Mouse (Mus musculus) midbrain, postnatal 0 days (tissue): ENCODE measurements at regions not wholly inside any gene's neighbourhood (a gene's known extent, or its start where the extent isn't known, plus 50 kb on each side); places are given as distances from the start of the nearest gene placed in this dataset.

Source experiments
- ATAC-seq: fragments of 200-750 bp; cut with Nextera tagmentation; 2 replicates; pipeline ENCODE4 v1.8.0; 2017; ENCODE audit warnings: moderate number of reproducible peaks, mild to moderate bottlenecking, moderate TSS enrichment, moderate library complexity; ENCODE audit not compliant: low FRiP score
- DNase-seq: peaks from one replicate; pipeline ENCODE4 v3.0.0-alpha.2; 2015; ENCODE audit warnings: low spot score
- H3K27ac ChIP-seq: fragments of 300-500 bp; sonication (generic); 2 replicates; pipeline ENCODE4 v1.5.1; 2014; ENCODE audit warnings: low read depth, mild to moderate bottlenecking, low read length, mixed read lengths
- H3K27me3 ChIP-seq: fragments of 300-500 bp; sonication (generic); 2 replicates; pipeline ENCODE4 v1.6.1; 2014; ENCODE audit warnings: low read length, control low read depth, mixed read lengths; ENCODE audit not compliant: insufficient read depth
- H3K36me3 ChIP-seq: fragments of 300-500 bp; sonication (generic); 2 replicates; pipeline ENCODE4 v1.6.1; 2014; ENCODE audit warnings: low read length, control low read depth, mixed read lengths; ENCODE audit not compliant: insufficient read depth
- H3K4me1 ChIP-seq: fragments of 300-500 bp; sonication (generic); 2 replicates; pipeline ENCODE4 v1.6.1; 2014; ENCODE audit warnings: mild to moderate bottlenecking, control low read depth, antibody characterized with exemption, low read length, mixed read lengths; ENCODE audit not compliant: insufficient read depth
- H3K4me2 ChIP-seq: fragments of 300-500 bp; sonication (generic); 2 replicates; pipeline ENCODE4 v1.6.1; 2014; ENCODE audit warnings: low read depth, mild to moderate bottlenecking, low read length, mixed read lengths; ENCODE audit not compliant: poor library complexity, severe bottlenecking
- H3K4me3 ChIP-seq: fragments of 300-500 bp; sonication (generic); 2 replicates; pipeline ENCODE4 v1.5.1; 2014; ENCODE audit warnings: low read depth, mild to moderate bottlenecking, low read length, moderate library complexity
- H3K9ac ChIP-seq: fragments of 300-500 bp; sonication (generic); replicated peaks from 2 replicates; pipeline ENCODE4 v1.6.1; 2014; ENCODE audit warnings: mild to moderate bottlenecking, low read length, moderate library complexity, mixed read lengths; ENCODE audit not compliant: poor library complexity, severe bottlenecking
- H3K9me3 ChIP-seq: fragments of 300-500 bp; sonication (generic); 2 replicates; pipeline ENCODE4 v1.6.1; 2016; ENCODE audit warnings: low read length, control low read depth
- CTCF ChIP-seq: IDR thresholded peaks from 2 replicates; pipeline ENCODE4 v1.5.1; 2016; ENCODE audit warnings: antibody characterized with exemption, mild to moderate bottlenecking
- WGBS: fragments of 180-500 bp; shearing (Covaris S2); extraction: QIAGEN DNeasy Blood & Tissue Kit; methylation state at CpG from one replicate; pipeline ENCODE4 v1.1.7; 2014; 5-methylcytosine and 5-hydroxymethylcytosine counted together

GRCm38 (mm10) chr14:108022551-108022950, 891.4 kb downstream of the Slitrk1 start:
- no peak overlapping the region for H3K9ac ChIP-seq
- no peaks in the 10 kb centered on the region for H3K27me3 ChIP-seq
- no peak for DNase-seq
- 79% methylated on average over 3 of the region's 3 CpGs for WGBS
- no peaks in the 10 kb centered on the region for H3K4me1 ChIP-seq
- H3K9me3 ChIP-seq: no peaks in the 10 kb centered on the region
- no peak for ATAC-seq
- no peak for TF ChIP-seq CTCF
- H3K4me3 ChIP-seq: no peak overlapping the region
- H3K36me3 ChIP-seq: no peaks in the 10 kb centered on the region
- H3K27ac ChIP-seq: no peak overlapping the region
- H3K4me2 ChIP-seq: no peak overlapping the region

- Histone ChIP-seq H3K36me3 (no peaks in the 10 kb centered on the region), H3K4me1 (no peaks in the 10 kb centered on the region), H3K9me3 (no peaks in the 10 kb centered on the region), H3K4me2 (no peak overlapping the region), H3K27me3 (no peaks in the 10 kb centered on the region), H3K4me3 (no peak overlapping the region), H3K9ac (no peak overlapping the region), H3K27ac (no peak overlapping the region)
- no peak for TF ChIP-seq CTCF
- 57% methylated on average over 1 of the region's 1 CpGs for WGBS
- no peak for ATAC-seq
- peak; percentile 26 for DNase-seq
Observed at GRCm38 (mm10) chr14:108022066-108022465, 891.9 kb downstream of the Slitrk1 start.

GRCm38 (mm10) chr14:108021331-108021730, 892.6 kb downstream of the Slitrk1 start:
- no peak for TF ChIP-seq CTCF
- 91% methylated on average over 7 of the region's 7 CpGs for WGBS
- Histone ChIP-seq H3K4me1 (no peaks in the 10 kb centered on the region), H3K4me2 (no peak overlapping the region), H3K9ac (no peak overlapping the region), H3K27ac (no peak overlapping the region), H3K36me3 (no peaks in the 10 kb centered on the region), H3K4me3 (no peak overlapping the region), H3K27me3 (no peaks in the 10 kb centered on the region), H3K9me3 (no peaks in the 10 kb centered on the region)
- ATAC-seq: no peak
- DNase-seq: no peak

GRCm38 (mm10) chr14:107987752-107988285, 926.1 kb downstream of the Slitrk1 start:
- ATAC-seq (no peak), DNase-seq (no peak)
- no peaks in the 10 kb centered on the region for H3K9me3 ChIP-seq
- no peak overlapping the region for H3K9ac ChIP-seq
- no peak for TF ChIP-seq CTCF
- no peak overlapping the region for H3K4me3 ChIP-seq
- H3K4me2 ChIP-seq: no peak overlapping the region
- H3K4me1 ChIP-seq: no peaks in the 10 kb centered on the region
- no peaks in the 10 kb centered on the region for H3K36me3 ChIP-seq
- H3K27ac ChIP-seq: no peak overlapping the region
- no peaks in the 10 kb centered on the region for H3K27me3 ChIP-seq

GRCm38 (mm10) chr14:107978141-107978540, 935.8 kb downstream of the Slitrk1 start:
- no peak for TF ChIP-seq CTCF
- Histone ChIP-seq H3K4me3 (no peak overlapping the region), H3K36me3 (no peaks in the 10 kb centered on the region), H3K9me3 (no peaks in the 10 kb centered on the region), H3K4me2 (no peak overlapping the region), H3K27me3 (no peaks in the 10 kb centered on the region), H3K27ac (no peak overlapping the region), H3K9ac (no peak overlapping the region), H3K4me1 (no peaks in the 10 kb centered on the region)
- DNase-seq: no peak
- 87% methylated on average over 3 of the region's 3 CpGs for WGBS
- ATAC-seq: no peak

- Histone ChIP-seq H3K4me3 (no peak overlapping the region), H3K4me1 (no peaks in the 10 kb centered on the region), H3K36me3 (no peaks in the 10 kb centered on the region), H3K9ac (no peak overlapping the region), H3K27me3 (no peaks in the 10 kb centered on the region), H3K4me2 (no peak overlapping the region), H3K27ac (no peak overlapping the region), H3K9me3 (no peaks in the 10 kb centered on the region)
- WGBS: 81% methylated on average over 1 of the region's 1 CpGs
- ATAC-seq: no peak
- TF ChIP-seq CTCF: no peak
- DNase-seq: no peak
Observed at GRCm38 (mm10) chr14:107952076-107952475, 961.9 kb downstream of the Slitrk1 start.
